Mouse (Mus musculus) limb, embryonic 13.5 days (tissue): ENCODE measurements around the gene Olfr324. TPM values are rescaled to one million over a fixed set of nuclear protein-coding genes. Genes with fewer than 3 reads are reported as not detected.

Source experiments
- ATAC-seq: fragments of 200-750 bp; cut with Nextera tagmentation; 2 replicates; pipeline ENCODE4 v1.8.0; 2017; ENCODE audit warnings: low read depth, moderate number of reproducible peaks, moderate TSS enrichment; ENCODE audit not compliant: low FRiP score
- H3K27ac ChIP-seq: fragments of 300-500 bp; sonication (generic); 2 replicates; pipeline ENCODE4 v1.5.1; 2015; ENCODE audit warnings: inconsistent platforms, mild to moderate bottlenecking, moderate library complexity
- H3K27me3 ChIP-seq: fragments of 300-500 bp; sonication (generic); 2 replicates; pipeline ENCODE4 v1.6.1; 2015; ENCODE audit warnings: mild to moderate bottlenecking, inconsistent platforms
- H3K36me3 ChIP-seq: fragments of 300-500 bp; sonication (generic); 2 replicates; pipeline ENCODE4 v1.6.1; 2015; ENCODE audit warnings: inconsistent platforms, mild to moderate bottlenecking, moderate library complexity
- H3K4me1 ChIP-seq: fragments of 300-500 bp; sonication (generic); 2 replicates; pipeline ENCODE4 v1.6.1; 2015; ENCODE audit warnings: inconsistent platforms
- H3K4me2 ChIP-seq: fragments of 300-500 bp; sonication (generic); replicated peaks from 2 replicates; pipeline ENCODE4 v1.6.1; 2015; ENCODE audit warnings: inconsistent platforms, mild to moderate bottlenecking, moderate library complexity
- H3K4me3 ChIP-seq: fragments of 300-500 bp; sonication (generic); 2 replicates; pipeline ENCODE4 v1.5.1; 2015; ENCODE audit warnings: moderate library complexity, mild to moderate bottlenecking, inconsistent platforms
- H3K9ac ChIP-seq: fragments of 300-500 bp; sonication (generic); 2 replicates; pipeline ENCODE4 v1.6.1; 2015; ENCODE audit warnings: mild to moderate bottlenecking, inconsistent platforms
- H3K9me3 ChIP-seq: fragments of 300-500 bp; sonication (generic); 2 replicates; pipeline ENCODE4 v1.6.1; 2016; ENCODE audit warnings: inconsistent platforms
- WGBS: fragments of 180-500 bp; shearing (Covaris S2); methylation state at CpG from one replicate; pipeline ENCODE4 v1.1.7; 2015; 5-methylcytosine and 5-hydroxymethylcytosine counted together
- polyA plus RNA-seq: library from polyadenylated mRNA; unstranded; fragments of >200 nt; fragmentation: Nextera tagmentation; extraction: Ambion mirVana; gene quantifications from 2 replicates; pipeline ENCODE4 v1.2.1, GENCODE M21; 2015

The Olfr324 gene
- not detected in 2 replicates for polyA plus RNA-seq

GRCm38 (mm10) chr11:58594814-58595213 lies at the start of gene Olfr324:
Olfr324 (plus strand) TSS chr11:58595114.
- Histone ChIP-seq H3K4me2 (no peak within 1 kb of the TSS), H3K27ac (no peak within 1 kb of the TSS), H3K4me1 (no peaks in the 10 kb centered on the region), H3K9me3 (0 out of 2 replicates have a peak, but pooled peaks cover 2% of the 10 kb centered on the region), H3K36me3 (no peaks in the 10 kb centered on the region), H3K9ac (no peak within 1 kb of the TSS), H3K4me3 (no peak within 1 kb of the TSS), H3K27me3 (no peaks in the 10 kb centered on the region)
- no peak for ATAC-seq
- 75% methylated on average over 6 of the region's 6 CpGs for WGBS

- H3K4me2 ChIP-seq = no peak within 1 kb of the TSS
- H3K4me1 ChIP-seq = no peaks in the 10 kb centered on the region
- H3K27ac ChIP-seq = no peak within 1 kb of the TSS
- ATAC-seq = no peak
- no peaks in the 10 kb centered on the region for H3K9me3 ChIP-seq
- no peak within 1 kb of the TSS for H3K4me3 ChIP-seq
- H3K9ac ChIP-seq = no peak within 1 kb of the TSS
- no peaks in the 10 kb centered on the region for H3K27me3 ChIP-seq
- H3K36me3 ChIP-seq = no peaks in the 10 kb centered on the region
- 80% methylated on average over 5 of the region's 5 CpGs for WGBS
Observed at GRCm38 (mm10) chr11:58546322-58546721, 48.6 kb upstream of the Olfr324 start, which contains the start of gene Olfr329-ps. Olfr329-ps (minus strand) TSS chr11:58546422.

DNA sequence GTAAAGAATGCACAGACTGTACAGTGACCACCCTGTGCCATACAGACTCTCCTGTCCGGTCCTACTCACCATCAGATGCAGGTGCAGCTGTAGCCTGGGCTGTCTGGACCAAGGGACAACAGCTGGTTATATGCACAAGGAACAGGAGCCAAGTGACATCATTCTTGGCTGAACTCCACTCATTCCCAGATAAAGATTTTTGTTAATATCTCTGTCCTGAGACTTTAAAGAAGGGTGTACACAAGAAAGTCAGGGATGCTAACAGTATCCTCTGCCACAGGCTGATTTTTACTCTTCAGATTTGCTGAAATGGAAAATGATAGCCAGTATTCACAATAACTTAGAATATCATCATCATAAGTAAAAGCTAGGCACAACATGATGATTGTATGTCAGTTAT lies 39.4 kb upstream of the Olfr324 start, which contains the start of gene Olfr328:
Olfr328 (minus strand) TSS at position 101 of the 400 bp plus-strand sequence.
- H3K27ac ChIP-seq = no peak within 1 kb of the TSS
- H3K27me3 ChIP-seq = no peaks in the 10 kb centered on the region
- H3K9ac ChIP-seq = no peak within 1 kb of the TSS
- H3K4me3 ChIP-seq = no peak within 1 kb of the TSS
- H3K36me3 ChIP-seq = no peaks in the 10 kb centered on the region
- no peak within 1 kb of the TSS for H3K4me2 ChIP-seq
- H3K4me1 ChIP-seq = no peaks in the 10 kb centered on the region
- H3K9me3 ChIP-seq = no peaks in the 10 kb centered on the region
- no peak for ATAC-seq
- 81% methylated on average over 1 of the region's 1 CpGs for WGBS

DNA sequence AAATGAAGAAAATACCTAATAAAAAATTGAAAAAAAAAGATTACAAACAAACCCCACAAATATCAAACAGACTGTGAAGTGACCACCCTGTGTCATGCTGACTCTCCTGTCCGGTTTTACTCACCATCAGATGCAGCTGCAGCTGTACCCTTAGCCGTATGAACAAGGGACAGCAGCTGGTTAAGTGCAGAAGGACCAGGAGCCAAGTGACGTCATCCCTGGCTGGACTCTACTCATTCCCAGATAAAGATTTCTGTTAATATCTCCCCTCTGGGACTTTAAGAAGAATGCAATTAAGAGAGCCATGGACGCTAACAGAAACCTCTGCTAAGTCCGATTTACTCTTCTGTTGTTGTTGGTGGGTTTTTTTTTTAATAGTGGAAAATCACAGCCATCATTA lies 24.5 kb upstream of the Olfr324 start, which contains the start of gene Olfr224:
Olfr224 (minus strand) TSS at position 149 of the 400 bp plus-strand sequence.
- Histone ChIP-seq H3K36me3 (no peaks in the 10 kb centered on the region), H3K4me3 (no peak within 1 kb of the TSS), H3K27ac (no peak within 1 kb of the TSS), H3K9me3 (no peaks in the 10 kb centered on the region), H3K27me3 (no peaks in the 10 kb centered on the region), H3K4me2 (no peak within 1 kb of the TSS), H3K4me1 (no peaks in the 10 kb centered on the region), H3K9ac (no peak within 1 kb of the TSS)
- ATAC-seq = no peak
- 70% methylated on average over 5 of the region's 5 CpGs for WGBS

DNA sequence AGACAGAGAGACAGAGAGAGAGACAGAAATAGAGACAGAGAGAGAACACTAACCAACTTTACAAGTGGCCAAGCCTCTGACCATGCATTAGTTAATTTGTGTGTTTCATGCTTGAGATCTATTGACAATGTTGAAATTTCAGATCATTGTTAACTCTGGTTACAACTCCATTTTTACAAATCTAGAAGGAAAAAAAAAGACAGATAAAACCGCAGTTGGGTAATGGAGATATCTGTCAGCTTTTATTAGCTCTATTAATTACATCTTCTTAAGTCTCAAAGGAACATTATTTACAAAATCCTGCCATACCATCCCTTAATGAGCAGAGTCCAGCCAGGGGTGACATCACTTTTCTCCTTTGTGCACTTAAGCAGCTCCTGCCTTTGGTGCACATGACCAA lies 17.5 kb upstream of the Olfr324 start, which contains the start of gene Olfr325:
Olfr325 (plus strand) TSS at position 301 of the 400 bp plus-strand sequence.
- Histone ChIP-seq H3K9ac (no peak within 1 kb of the TSS), H3K27ac (no peak within 1 kb of the TSS), H3K4me1 (no peaks in the 10 kb centered on the region), H3K9me3 (no peaks in the 10 kb centered on the region), H3K36me3 (no peaks in the 10 kb centered on the region), H3K27me3 (no peaks in the 10 kb centered on the region), H3K4me3 (no peak within 1 kb of the TSS), H3K4me2 (no peak within 1 kb of the TSS)
- ATAC-seq = no peak
- 82% methylated on average over 1 of the region's 1 CpGs for WGBS

GRCm38 (mm10) chr11:58578636-58579035 lies 16.3 kb upstream of the Olfr324 start:
- no peaks in the 10 kb centered on the region for H3K27me3 ChIP-seq
- no peak overlapping the region for H3K27ac ChIP-seq
- 85% methylated on average over 8 of the region's 8 CpGs for WGBS
- no peaks in the 10 kb centered on the region for H3K36me3 ChIP-seq
- H3K9ac ChIP-seq = no peak overlapping the region
- no peak overlapping the region for H3K4me3 ChIP-seq
- H3K9me3 ChIP-seq = no peaks in the 10 kb centered on the region
- no peaks in the 10 kb centered on the region for H3K4me1 ChIP-seq
- no peak overlapping the region for H3K4me2 ChIP-seq
- no peak for ATAC-seq

GRCm38 (mm10) chr11:58587898-58588348 lies 7.0 kb upstream of the Olfr324 start:
- ATAC-seq = no peak
- 74% methylated on average over 7 of the region's 7 CpGs for WGBS
- no peak overlapping the region for H3K27ac ChIP-seq

DNA sequence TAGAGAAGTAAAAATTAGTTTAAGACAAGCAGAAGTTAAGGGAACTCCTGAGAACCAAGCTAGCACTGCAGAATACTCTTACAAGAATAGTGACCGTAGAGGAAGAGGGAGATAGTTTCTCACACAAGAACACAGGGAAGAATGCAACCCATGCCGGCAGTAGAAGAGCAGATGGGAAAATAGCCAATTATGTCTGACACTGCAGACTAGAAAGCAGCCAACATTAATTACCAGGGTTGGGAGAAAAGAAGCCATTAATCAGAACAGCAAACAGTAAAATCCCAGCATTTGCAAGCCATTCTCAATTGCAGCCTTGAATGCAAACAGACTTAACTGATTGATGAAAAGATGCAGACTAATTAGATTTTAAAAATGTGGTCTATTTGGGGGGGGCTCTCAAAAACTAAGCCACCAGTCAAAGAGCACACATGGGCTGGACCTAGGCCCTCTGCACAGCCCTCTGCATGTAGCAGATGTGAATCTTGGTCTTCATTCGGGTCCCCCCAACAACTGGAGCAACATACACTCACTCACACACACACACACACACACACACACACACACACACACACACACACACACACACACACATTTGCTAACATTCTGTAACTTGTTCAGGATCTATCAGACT lies 6.2 kb upstream of the Olfr324 start:
- H3K9me3 ChIP-seq = 0 out of 2 replicates have a peak, but pooled peaks cover 2% of the 10 kb centered on the region
- no peaks in the 10 kb centered on the region for H3K4me1 ChIP-seq
- no peak overlapping the region for H3K4me3 ChIP-seq
- no peaks in the 10 kb centered on the region for H3K36me3 ChIP-seq
- no peak overlapping the region for H3K27ac ChIP-seq
- H3K4me2 ChIP-seq = no peak overlapping the region
- WGBS = 57% methylated on average over 3 of the region's 3 CpGs
- ATAC-seq = no peak
- no peaks in the 10 kb centered on the region for H3K27me3 ChIP-seq
- no peak overlapping the region for H3K9ac ChIP-seq

More at GRCm38 (mm10) chr11:58587898-58588348, 7.0 kb upstream of the Olfr324 start:
- no peak overlapping the region for H3K4me3 ChIP-seq
- H3K4me2 ChIP-seq = no peak overlapping the region
- 0 out of 2 replicates have a peak, but pooled peaks cover 2% of the 10 kb centered on the region for H3K9me3 ChIP-seq
- H3K36me3 ChIP-seq = no peaks in the 10 kb centered on the region
- H3K9ac ChIP-seq = no peak overlapping the region
- no peaks in the 10 kb centered on the region for H3K4me1 ChIP-seq
- no peaks in the 10 kb centered on the region for H3K27me3 ChIP-seq

DNA sequence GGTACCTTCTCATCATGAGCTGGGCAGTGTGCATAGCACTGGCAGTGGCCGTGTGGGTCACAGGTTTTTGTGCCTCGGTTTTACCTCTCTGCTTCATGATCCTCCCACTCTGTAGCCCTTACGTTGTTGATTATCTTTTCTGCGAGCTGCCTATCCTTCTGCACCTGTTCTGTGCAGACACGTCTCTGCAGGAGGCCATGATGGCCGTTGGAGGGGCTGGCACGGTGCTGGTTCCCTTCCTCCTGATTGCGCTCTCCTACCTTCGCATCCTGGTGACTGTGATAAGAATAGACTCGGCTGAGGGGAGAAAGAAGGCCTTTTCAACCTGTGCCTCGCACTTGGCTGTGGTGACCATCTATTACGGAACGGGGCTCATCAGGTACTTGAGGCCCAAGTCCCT lies 2.9 kb downstream of the Olfr324 start:
- Histone ChIP-seq H3K27me3 (no peaks in the 10 kb centered on the region), H3K36me3 (no peaks in the 10 kb centered on the region), H3K4me3 (no peak overlapping the region), H3K4me1 (no peaks in the 10 kb centered on the region), H3K27ac (no peak overlapping the region), H3K9me3 (no peaks in the 10 kb centered on the region), H3K4me2 (no peak overlapping the region), H3K9ac (no peak overlapping the region)
- no peak for ATAC-seq
- WGBS = 88% methylated on average over 13 of the region's 13 CpGs

DNA sequence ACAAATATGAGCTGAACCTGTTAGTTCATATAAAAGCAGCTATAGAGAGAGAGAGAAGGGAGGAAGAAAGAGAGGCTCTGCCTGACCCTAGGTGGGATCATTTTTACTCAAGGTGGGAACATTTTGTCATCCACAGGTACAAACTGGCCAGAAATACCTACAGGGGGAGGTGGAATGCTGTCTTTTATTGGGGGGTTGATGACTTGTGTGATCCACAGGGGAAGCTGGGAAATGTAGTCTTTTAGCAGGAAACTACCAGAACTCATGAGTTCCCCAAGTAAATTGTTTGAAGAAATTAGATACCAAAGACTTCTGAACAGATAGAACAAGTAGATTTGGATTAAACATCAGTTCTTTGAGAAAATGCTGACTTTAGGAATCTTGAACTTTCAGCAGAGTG lies 7.1 kb downstream of the Olfr324 start:
- H3K27me3 ChIP-seq = no peaks in the 10 kb centered on the region
- no peak overlapping the region for H3K27ac ChIP-seq
- no peak overlapping the region for H3K9ac ChIP-seq
- H3K4me1 ChIP-seq = no peaks in the 10 kb centered on the region
- no peaks in the 10 kb centered on the region for H3K9me3 ChIP-seq
- no peaks in the 10 kb centered on the region for H3K36me3 ChIP-seq
- ATAC-seq = no peak
- H3K4me3 ChIP-seq = no peak overlapping the region
- no peak overlapping the region for H3K4me2 ChIP-seq

- 80% methylated on average over 6 of the region's 6 CpGs for WGBS
Observed at GRCm38 (mm10) chr11:58602800-58603560, 8.1 kb downstream of the Olfr324 start.

DNA sequence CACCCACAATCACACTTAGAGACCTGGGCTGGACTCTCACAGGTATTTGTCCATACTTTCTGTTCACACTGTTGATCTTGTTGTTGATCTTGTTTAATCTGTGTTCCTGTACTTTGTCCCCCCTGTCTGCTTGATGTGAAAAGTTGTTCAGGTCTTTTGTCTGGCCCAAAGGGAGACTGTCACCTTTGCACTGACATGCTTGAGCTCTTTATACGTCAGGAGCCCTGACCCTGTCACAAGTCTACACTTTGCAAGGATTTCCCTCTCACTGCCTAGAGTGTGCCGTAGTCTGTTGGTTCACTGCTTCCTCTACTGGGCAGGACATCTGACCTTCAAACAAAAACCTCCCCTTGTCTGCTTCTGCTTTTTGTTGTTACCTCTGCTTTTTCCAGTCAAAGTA lies 9.8 kb downstream of the Olfr324 start:
- no peak overlapping the region for H3K27ac ChIP-seq
- H3K27me3 ChIP-seq = no peaks in the 10 kb centered on the region
- no peak overlapping the region for H3K9ac ChIP-seq
- no peak overlapping the region for H3K4me3 ChIP-seq
- no peaks in the 10 kb centered on the region for H3K4me1 ChIP-seq
- H3K4me2 ChIP-seq = no peak overlapping the region
- no peak for ATAC-seq
- 68% methylated on average over 2 of the region's 2 CpGs for WGBS
- no peaks in the 10 kb centered on the region for H3K9me3 ChIP-seq
- H3K36me3 ChIP-seq = no peaks in the 10 kb centered on the region

More at GRCm38 (mm10) chr11:58602800-58603560, 8.1 kb downstream of the Olfr324 start:
- no peaks in the 10 kb centered on the region for H3K4me1 ChIP-seq
- H3K9me3 ChIP-seq = no peaks in the 10 kb centered on the region
- ATAC-seq = no peak
- no peak overlapping the region for H3K4me2 ChIP-seq
- H3K27ac ChIP-seq = no peak overlapping the region
- H3K4me3 ChIP-seq = no peak overlapping the region
- no peaks in the 10 kb centered on the region for H3K27me3 ChIP-seq
- no peak overlapping the region for H3K9ac ChIP-seq
- H3K36me3 ChIP-seq = no peaks in the 10 kb centered on the region
